Mouse (Mus musculus): ENCODE measurements at regions not wholly inside any gene's neighbourhood (a gene's known extent, or its start where the extent isn't known, plus 50 kb on each side); places are given as distances from the start of the nearest gene placed in this dataset.
A peak's percentile ranks its signal among the peaks of the same experiment; 100 is the strongest.

GRCm38 (mm10) chr12:16013354-16013753 is 196.6 kb upstream of the Trib2 start:
- peaks cover 26% of the 10 kb centered on the region for H3K4me1 ChIP-seq (replicated peaks)
- 85% methylated on average over 2 of the region's 2 CpGs for WGBS
- H3K27me3 ChIP-seq: no peaks in the 10 kb centered on the region
- ATAC-seq (replicated peaks; ENCODE audit: insufficient number of reproducible peaks, insufficient read depth, low FRiP score, low read depth): no peak
- H3K36me3 ChIP-seq: no peaks in the 10 kb centered on the region
- no peak overlapping the region for H3K4me3 ChIP-seq
- no peak overlapping the region for H3K27ac ChIP-seq
- H3K4me2 ChIP-seq: no peak overlapping the region
- H3K9me3 ChIP-seq (replicated peaks): no peaks in the 10 kb centered on the region
- H3K9ac ChIP-seq: no peak overlapping the region

- H3K4me2 ChIP-seq: no peak overlapping the region
- no peak overlapping the region for H3K4me3 ChIP-seq
- H3K9ac ChIP-seq: no peak overlapping the region
- H3K4me1 ChIP-seq (replicated peaks): peaks cover 23% of the 10 kb centered on the region
- H3K9me3 ChIP-seq (replicated peaks): no peaks in the 10 kb centered on the region
- no peaks in the 10 kb centered on the region for H3K36me3 ChIP-seq
- WGBS: 85% methylated on average over 4 of the region's 4 CpGs
- no peak for ATAC-seq (replicated peaks; ENCODE audit: insufficient number of reproducible peaks, insufficient read depth, low FRiP score, low read depth)
- no peaks in the 10 kb centered on the region for H3K27me3 ChIP-seq
- no peak overlapping the region for H3K27ac ChIP-seq
These were observed 195.4 kb upstream of the Trib2 start for GRCm38 (mm10) chr12:16012081-16012480.

GRCm38 (mm10) chr12:16009822-16010620 is 193.3 kb upstream of the Trib2 start:
- no peaks in the 10 kb centered on the region for H3K36me3 ChIP-seq
- H3K9ac ChIP-seq: no peak overlapping the region
- H3K9me3 ChIP-seq (replicated peaks): no peaks in the 10 kb centered on the region
- no peak for ATAC-seq (replicated peaks; ENCODE audit: insufficient number of reproducible peaks, insufficient read depth, low FRiP score, low read depth)
- no peak overlapping the region for H3K4me2 ChIP-seq
- peaks cover 21% of the 10 kb centered on the region for H3K4me1 ChIP-seq (replicated peaks)
- no peaks in the 10 kb centered on the region for H3K27me3 ChIP-seq
- H3K27ac ChIP-seq: peak overlapping the region; percentile 1; the same call in 1 of the 2 replicates
- H3K4me3 ChIP-seq: no peak overlapping the region
- 63% methylated on average over 10 of the region's 10 CpGs for WGBS

- Histone ChIP-seq H3K27ac (peak overlapping the region; percentile 65), H3K9ac (no peak overlapping the region)
- ATAC-seq (replicated peaks; ENCODE audit: insufficient number of reproducible peaks, insufficient read depth, low FRiP score, low read depth): peak; percentile 79
These were observed 192.2 kb upstream of the Trib2 start for GRCm38 (mm10) chr12:16008763-16009515.

GRCm38 (mm10) chr12:16008261-16008660 is 191.5 kb upstream of the Trib2 start:
- Histone ChIP-seq H3K27me3 (no peaks in the 10 kb centered on the region), H3K4me1 (replicated peaks) (peaks cover 16% of the 10 kb centered on the region), H3K36me3 (no peaks in the 10 kb centered on the region), H3K9me3 (replicated peaks) (no peaks in the 10 kb centered on the region), H3K4me3 (no peak overlapping the region), H3K27ac (peak overlapping the region; percentile 65; the same call in 1 of the 2 replicates), H3K4me2 (no peak overlapping the region), H3K9ac (no peak overlapping the region)
- no peak for ATAC-seq (replicated peaks; ENCODE audit: insufficient number of reproducible peaks, insufficient read depth, low FRiP score, low read depth)
- 59% methylated on average over 4 of the region's 4 CpGs for WGBS

More at GRCm38 (mm10) chr12:16008763-16009515, 192.2 kb upstream of the Trib2 start:
- 49% methylated on average over 3 of the region's 3 CpGs for WGBS
- Histone ChIP-seq H3K27me3 (no peaks in the 10 kb centered on the region), H3K9me3 (replicated peaks) (no peaks in the 10 kb centered on the region), H3K36me3 (no peaks in the 10 kb centered on the region), H3K4me2 (no peak overlapping the region), H3K4me3 (no peak overlapping the region), H3K4me1 (replicated peaks) (peaks cover 16% of the 10 kb centered on the region)

GRCm38 (mm10) chr12:16006688-16007087 is 190.0 kb upstream of the Trib2 start:
- Histone ChIP-seq H3K9me3 (replicated peaks) (no peaks in the 10 kb centered on the region), H3K27ac (0 out of 2 replicates have a peak overlapping the region, but pooled peaks have one; percentile 20), H3K4me3 (no peak overlapping the region), H3K36me3 (no peaks in the 10 kb centered on the region), H3K4me2 (no peak overlapping the region), H3K9ac (no peak overlapping the region), H3K4me1 (replicated peaks) (peaks cover 16% of the 10 kb centered on the region), H3K27me3 (no peaks in the 10 kb centered on the region)
- 35% methylated on average over 5 of the region's 5 CpGs for WGBS
- no peak for ATAC-seq (replicated peaks; ENCODE audit: insufficient number of reproducible peaks, insufficient read depth, low FRiP score, low read depth)

- no peak overlapping the region for H3K9ac ChIP-seq
- H3K36me3 ChIP-seq: no peaks in the 10 kb centered on the region
- ATAC-seq (replicated peaks; ENCODE audit: insufficient number of reproducible peaks, insufficient read depth, low FRiP score, low read depth): no peak
- no peak overlapping the region for H3K4me2 ChIP-seq
- H3K27me3 ChIP-seq: no peaks in the 10 kb centered on the region
- 0 out of 2 replicates have a peak overlapping the region, but pooled peaks have one; percentile 20 for H3K27ac ChIP-seq
- peaks cover 16% of the 10 kb centered on the region for H3K4me1 ChIP-seq (replicated peaks)
- WGBS: 85% methylated on average over 5 of the region's 5 CpGs
- H3K4me3 ChIP-seq: no peak overlapping the region
- no peaks in the 10 kb centered on the region for H3K9me3 ChIP-seq (replicated peaks)
These were observed 189.6 kb upstream of the Trib2 start for GRCm38 (mm10) chr12:16006286-16006685.

- Histone ChIP-seq H3K4me1 (replicated peaks) (peaks cover 4% of the 10 kb centered on the region; the same call in 1 of the 2 replicates), H3K9me3 (replicated peaks) (no peaks in the 10 kb centered on the region), H3K9ac (no peak overlapping the region), H3K4me2 (no peak overlapping the region), H3K27ac (no peak overlapping the region), H3K27me3 (no peaks in the 10 kb centered on the region), H3K36me3 (no peaks in the 10 kb centered on the region), H3K4me3 (no peak overlapping the region)
- WGBS: 87% methylated on average over 7 of the region's 7 CpGs
- ATAC-seq (replicated peaks; ENCODE audit: insufficient number of reproducible peaks, insufficient read depth, low FRiP score, low read depth): no peak
These were observed 185.1 kb upstream of the Trib2 start for GRCm38 (mm10) chr12:16001811-16002210.

GRCm38 (mm10) chr12:16001225-16001624 is 184.5 kb upstream of the Trib2 start:
- WGBS: 83% methylated on average over 5 of the region's 5 CpGs
- no peak overlapping the region for H3K4me2 ChIP-seq
- no peaks in the 10 kb centered on the region for H3K4me1 ChIP-seq (replicated peaks)
- no peaks in the 10 kb centered on the region for H3K27me3 ChIP-seq
- H3K36me3 ChIP-seq: no peaks in the 10 kb centered on the region
- no peak overlapping the region for H3K27ac ChIP-seq
- ATAC-seq (replicated peaks; ENCODE audit: insufficient number of reproducible peaks, insufficient read depth, low FRiP score, low read depth): no peak
- no peaks in the 10 kb centered on the region for H3K9me3 ChIP-seq (replicated peaks)
- no peak overlapping the region for H3K4me3 ChIP-seq
- H3K9ac ChIP-seq: no peak overlapping the region

- Histone ChIP-seq H3K27ac (no peak overlapping the region), H3K4me3 (no peak overlapping the region), H3K9ac (no peak overlapping the region), H3K9me3 (replicated peaks) (no peaks in the 10 kb centered on the region), H3K36me3 (no peaks in the 10 kb centered on the region), H3K27me3 (no peaks in the 10 kb centered on the region), H3K4me2 (no peak overlapping the region), H3K4me1 (replicated peaks) (no peaks in the 10 kb centered on the region)
- no peak for ATAC-seq (replicated peaks; ENCODE audit: insufficient number of reproducible peaks, insufficient read depth, low FRiP score, low read depth)
These were observed 181.6 kb upstream of the Trib2 start for GRCm38 (mm10) chr12:15998331-15998730.

- Histone ChIP-seq H3K36me3 (no peaks in the 10 kb centered on the region), H3K9ac (no peak overlapping the region), H3K9me3 (replicated peaks) (no peaks in the 10 kb centered on the region), H3K27me3 (no peaks in the 10 kb centered on the region), H3K4me1 (replicated peaks) (no peaks in the 10 kb centered on the region), H3K4me3 (no peak overlapping the region), H3K27ac (no peak overlapping the region), H3K4me2 (no peak overlapping the region)
- no peak for ATAC-seq (replicated peaks; ENCODE audit: insufficient number of reproducible peaks, insufficient read depth, low FRiP score, low read depth)
- 78% methylated on average over 3 of the region's 3 CpGs for WGBS
These were observed 177.1 kb upstream of the Trib2 start for GRCm38 (mm10) chr12:15993866-15994265.
